Mouse (Mus musculus) embryonic facial prominence, embryonic 14.5 days (tissue): ENCODE results near the gene Msx2. TPM values are rescaled to one million over a fixed set of nuclear protein-coding genes. Genes with fewer than 3 reads are reported as not detected.
A peak's percentile ranks its signal among the peaks of the same experiment; 100 is the strongest.

Source experiments
- ATAC-seq: fragments of 200-750 bp; cut with Nextera tagmentation; 2 replicates; pipeline ENCODE4 v1.8.0; 2017; ENCODE audit warnings: low read depth, moderate number of reproducible peaks, moderate TSS enrichment
- DNase-seq: peaks from one replicate; pipeline ENCODE4 v3.0.0-alpha.2; 2015; ENCODE audit warnings: low spot score
- H3K27ac ChIP-seq: fragments of 300-500 bp; sonication (generic); replicated peaks from 2 replicates; pipeline ENCODE4 v1.5.1; 2014; ENCODE audit warnings: low read depth, mild to moderate bottlenecking, low read length, moderate library complexity
- H3K27me3 ChIP-seq: fragments of 300-500 bp; sonication (generic); replicated peaks from 2 replicates; pipeline ENCODE4 v1.6.1; 2014; ENCODE audit warnings: low read length; ENCODE audit not compliant: control insufficient read depth, insufficient read depth
- H3K36me3 ChIP-seq: fragments of 300-500 bp; sonication (generic); 2 replicates; pipeline ENCODE4 v1.6.1; 2014; ENCODE audit warnings: low read length, mixed read lengths; ENCODE audit not compliant: control insufficient read depth, insufficient read depth
- H3K4me1 ChIP-seq: fragments of 300-500 bp; sonication (generic); 2 replicates; pipeline ENCODE4 v1.6.1; 2014; ENCODE audit warnings: antibody characterized with exemption, low read length; ENCODE audit not compliant: control insufficient read depth, insufficient read depth
- H3K4me2 ChIP-seq: fragments of 300-500 bp; sonication (generic); 2 replicates; pipeline ENCODE4 v1.6.1; 2014; ENCODE audit warnings: low read depth, mild to moderate bottlenecking, low read length, moderate library complexity, mixed read lengths
- H3K4me3 ChIP-seq: fragments of 300-500 bp; sonication (generic); 2 replicates; pipeline ENCODE4 v1.5.1; 2014; ENCODE audit warnings: low read depth, mild to moderate bottlenecking, low read length
- H3K9ac ChIP-seq: fragments of 300-500 bp; sonication (generic); 2 replicates; pipeline ENCODE4 v1.6.1; 2014; ENCODE audit warnings: low read depth, mild to moderate bottlenecking, low read length, moderate library complexity, mixed read lengths
- H3K9me3 ChIP-seq: fragments of 300-500 bp; sonication (generic); 2 replicates; pipeline ENCODE4 v1.6.1; 2016; ENCODE audit warnings: low read length; ENCODE audit not compliant: control insufficient read depth
- WGBS: fragments of 180-500 bp; shearing (Covaris S2); extraction: QIAGEN DNeasy Blood & Tissue Kit; methylation state at CpG from one replicate; pipeline ENCODE4 v1.1.7; 2014; 5-methylcytosine and 5-hydroxymethylcytosine counted together
- polyA plus RNA-seq: library from polyadenylated mRNA; unstranded; fragments of >200 nt; fragmentation: Nextera tagmentation; extraction: Ambion mirVana; gene quantifications from 2 replicates; pipeline ENCODE4 v1.2.1, GENCODE M21; 2014

The Msx2 gene
- polyA plus RNA-seq, 1 experiment from 2014 or later, result 11.5 TPM

DNA sequence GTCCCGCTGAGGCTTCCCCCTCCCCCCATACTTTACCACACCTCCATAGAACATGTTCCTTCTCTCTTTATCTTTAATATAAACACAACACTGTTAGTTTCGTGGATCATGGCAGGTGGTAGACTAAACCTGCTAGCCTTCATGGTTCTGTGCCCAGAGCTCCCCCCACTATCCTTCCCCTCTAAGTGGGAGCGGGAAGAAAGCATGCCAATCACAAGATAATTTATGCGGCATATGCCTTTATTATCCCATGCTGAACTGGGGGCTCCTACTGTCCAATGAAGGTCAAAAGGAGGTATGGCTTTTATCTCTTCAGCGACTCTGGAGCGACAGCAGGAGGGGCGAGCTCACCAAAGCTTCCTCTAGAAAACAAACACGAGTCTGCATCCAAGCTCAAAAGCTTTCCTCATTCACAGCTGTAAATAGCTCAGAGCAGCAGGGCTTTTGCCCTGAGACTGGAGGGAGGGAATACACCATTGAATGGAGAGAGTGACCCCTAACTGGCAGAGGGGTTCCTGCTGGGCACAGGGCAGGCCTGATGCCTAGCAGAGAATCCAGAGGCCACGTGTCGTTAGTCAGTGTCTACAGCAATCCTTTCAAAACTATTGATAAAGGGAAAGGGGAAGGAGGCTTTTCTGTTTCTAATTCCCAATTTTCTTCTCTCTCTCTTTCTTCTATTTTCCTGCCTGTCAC is 28.8 kb upstream of the Msx2 start:
- 29% methylated on average over 10 of the region's 10 CpGs for WGBS

DNA sequence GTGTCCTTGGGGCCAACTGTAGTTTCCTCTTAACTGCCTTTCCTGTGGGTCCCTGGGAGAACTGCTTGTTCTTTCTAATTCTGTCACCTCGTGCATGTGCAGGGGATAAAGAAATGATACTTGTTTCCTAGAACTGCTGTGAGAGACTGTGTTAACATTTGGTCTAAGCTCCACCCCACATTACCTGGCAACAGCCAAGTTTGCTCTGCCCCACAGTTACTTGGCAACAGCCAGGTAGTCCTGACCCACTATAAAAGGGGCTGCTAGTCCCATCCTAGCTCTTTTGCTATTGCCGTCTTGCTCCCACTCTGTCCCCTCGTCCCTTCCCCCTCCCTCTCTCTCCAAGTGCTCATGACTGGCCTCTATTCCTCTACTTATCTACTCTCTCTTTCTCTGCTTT is 28.2 kb upstream of the Msx2 start:
- no peaks in the 10 kb centered on the region for H3K4me1 ChIP-seq
- no peak overlapping the region for H3K4me3 ChIP-seq
- DNase-seq, result no peak
- no peaks in the 10 kb centered on the region for H3K36me3 ChIP-seq
- WGBS, result 45% methylated on average over 3 of the region's 3 CpGs
- H3K27me3 ChIP-seq, result 0 out of 2 replicates have a peak, but pooled peaks cover 2% of the 10 kb centered on the region
- no peak overlapping the region for H3K27ac ChIP-seq
- ATAC-seq, result no peak
- H3K9ac ChIP-seq, result no peak overlapping the region
- H3K4me2 ChIP-seq, result no peak overlapping the region
- H3K9me3 ChIP-seq, result no peaks in the 10 kb centered on the region

More for the DNA sequence above, 28.8 kb upstream of the Msx2 start:
- Histone ChIP-seq H3K27ac (no peak overlapping the region), H3K27me3 (0 out of 2 replicates have a peak, but pooled peaks cover 2% of the 10 kb centered on the region), H3K9me3 (no peaks in the 10 kb centered on the region), H3K4me1 (no peaks in the 10 kb centered on the region), H3K4me2 (no peak overlapping the region), H3K9ac (no peak overlapping the region), H3K4me3 (no peak overlapping the region), H3K36me3 (no peaks in the 10 kb centered on the region)
- DNase-seq (no peak), ATAC-seq (no peak)

DNA sequence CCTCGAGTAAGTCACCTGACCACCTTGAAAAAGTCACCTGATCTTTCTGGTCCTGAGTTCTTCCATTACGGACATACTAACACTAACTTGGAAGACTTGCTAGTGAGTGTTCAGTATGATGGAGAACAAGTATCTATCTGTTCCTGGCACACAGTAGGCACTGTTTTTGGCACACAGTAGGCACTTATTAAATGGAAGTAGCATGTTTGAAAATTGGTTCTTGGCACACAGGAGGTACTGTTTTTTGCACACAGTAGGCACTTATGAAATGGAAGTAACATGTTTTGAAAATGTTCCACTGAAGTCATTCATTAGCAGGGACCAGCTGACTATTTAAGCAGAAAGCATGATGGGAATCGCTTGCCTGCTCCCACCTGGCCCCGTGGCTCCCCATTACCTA is 13.6 kb upstream of the Msx2 start:
- 59% methylated on average over 4 of the region's 4 CpGs for WGBS
- H3K36me3 ChIP-seq, result no peaks in the 10 kb centered on the region
- H3K4me1 ChIP-seq, result no peaks in the 10 kb centered on the region; the same call in 1 of the 2 replicates
- DNase-seq (no peak), ATAC-seq (no peak)
- no peak overlapping the region for H3K4me3 ChIP-seq
- H3K4me2 ChIP-seq, result no peak overlapping the region; the same call in 1 of the 2 replicates
- no peaks in the 10 kb centered on the region for H3K27me3 ChIP-seq
- H3K9me3 ChIP-seq, result no peaks in the 10 kb centered on the region
- H3K27ac ChIP-seq, result no peak overlapping the region
- no peak overlapping the region for H3K9ac ChIP-seq

DNA sequence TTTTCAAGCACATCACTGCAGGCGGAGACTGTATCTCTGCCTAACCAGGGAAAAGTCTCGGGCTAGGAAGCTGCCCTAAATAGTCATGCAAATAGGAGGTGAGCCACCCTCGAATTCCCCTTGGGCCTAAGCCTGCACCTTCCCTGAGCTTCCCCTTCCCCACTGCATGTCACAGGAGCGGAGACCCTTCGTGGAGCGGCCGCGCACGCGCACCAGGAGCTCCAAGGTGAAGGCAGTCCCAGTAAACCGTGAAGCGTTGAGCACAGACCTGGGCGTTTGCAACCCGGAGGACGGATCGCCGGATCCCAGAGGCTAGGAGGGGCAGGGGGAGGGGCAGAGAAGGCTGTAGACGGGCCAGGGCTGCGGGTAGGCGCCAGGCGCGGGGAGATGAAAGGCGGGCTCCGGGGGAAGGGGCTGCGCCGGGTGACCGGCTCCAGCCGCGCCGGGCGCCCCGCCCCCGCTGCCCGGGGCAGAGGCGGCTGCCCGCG is 2.9 kb upstream of the Msx2 start:
- whole genome bisulfite sequencing, result 0% methylated on average over 34 of the region's 37 CpGs
- peak overlapping the region; percentile 89 for H3K4me2 ChIP-seq
- no peaks in the 10 kb centered on the region for H3K36me3 ChIP-seq
- H3K4me1 ChIP-seq, result peaks cover 10% of the 10 kb centered on the region; the same call in 1 of the 2 replicates
- H3K4me3 ChIP-seq, result peak overlapping the region; percentile 50
- H3K9ac ChIP-seq, result peak overlapping the region; percentile 63
- DNase-seq (peak; percentile 72), ATAC-seq (peak; percentile 72)
- 0 out of 2 replicates have a peak overlapping the region, but pooled peaks have one; percentile 18 for H3K27ac ChIP-seq
- H3K9me3 ChIP-seq, result no peaks in the 10 kb centered on the region
- peaks cover 59% of the 10 kb centered on the region for H3K27me3 ChIP-seq

DNA sequence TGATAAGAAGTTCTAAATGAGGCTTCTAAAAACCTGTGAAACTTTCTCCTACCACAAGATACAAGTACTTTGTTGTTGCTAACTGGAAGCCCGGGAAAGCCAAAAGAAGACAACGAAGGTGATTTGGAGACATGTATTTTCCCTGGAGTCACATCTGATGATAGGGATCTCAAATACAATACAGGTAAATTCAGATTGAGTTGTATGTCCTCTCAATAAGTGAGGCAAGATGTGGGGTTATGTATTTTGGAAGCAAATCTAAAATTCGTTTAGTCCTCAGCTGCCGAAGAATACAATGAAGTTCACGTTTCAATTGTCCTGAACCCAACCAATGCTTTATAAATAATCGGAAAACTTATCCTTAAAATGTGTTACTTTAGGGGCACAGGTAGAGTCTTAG is 1.6 kb upstream of the Msx2 start:
- DNase-seq, result no peak
- Histone ChIP-seq H3K9me3 (no peaks in the 10 kb centered on the region), H3K4me2 (0 out of 2 replicates have a peak overlapping the region, but pooled peaks have one; percentile 89), H3K4me3 (no peak overlapping the region), H3K9ac (no peak overlapping the region), H3K36me3 (no peaks in the 10 kb centered on the region), H3K4me1 (peaks cover 10% of the 10 kb centered on the region; the same call in 1 of the 2 replicates), H3K27ac (no peak overlapping the region), H3K27me3 (peaks cover 70% of the 10 kb centered on the region)
- no peak for ATAC-seq
- 27% methylated on average over 6 of the region's 6 CpGs for WGBS

DNA sequence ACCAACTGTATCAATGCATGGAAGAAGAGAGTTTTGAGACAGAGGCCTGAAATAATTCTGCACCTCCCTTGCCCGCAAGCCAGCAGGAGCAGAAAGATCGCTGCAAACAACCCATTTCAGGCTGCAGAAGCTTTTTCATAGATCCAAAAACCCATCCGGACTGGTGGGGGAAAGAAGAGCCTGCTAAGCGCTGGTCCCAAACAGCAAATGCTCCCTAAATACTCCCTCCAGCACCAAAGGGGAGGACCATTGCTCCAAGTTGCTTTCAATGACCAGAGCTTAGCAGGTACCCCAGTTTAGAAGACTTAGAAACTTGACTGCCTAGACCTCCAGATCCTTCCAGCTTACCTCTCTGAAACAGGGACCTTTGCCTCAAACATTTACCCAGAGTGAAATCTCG is 1.1 kb upstream of the Msx2 start:
- H3K36me3 ChIP-seq, result no peaks in the 10 kb centered on the region
- no peak overlapping the region for H3K9ac ChIP-seq
- H3K27me3 ChIP-seq, result peaks cover 75% of the 10 kb centered on the region
- H3K4me3 ChIP-seq, result no peak overlapping the region
- H3K4me2 ChIP-seq, result no peak overlapping the region
- H3K27ac ChIP-seq, result no peak overlapping the region
- H3K4me1 ChIP-seq, result peaks cover 10% of the 10 kb centered on the region; the same call in 1 of the 2 replicates
- ATAC-seq (no peak), DNase-seq (no peak)
- no peaks in the 10 kb centered on the region for H3K9me3 ChIP-seq
- WGBS, result 25% methylated on average over 5 of the region's 5 CpGs

DNA sequence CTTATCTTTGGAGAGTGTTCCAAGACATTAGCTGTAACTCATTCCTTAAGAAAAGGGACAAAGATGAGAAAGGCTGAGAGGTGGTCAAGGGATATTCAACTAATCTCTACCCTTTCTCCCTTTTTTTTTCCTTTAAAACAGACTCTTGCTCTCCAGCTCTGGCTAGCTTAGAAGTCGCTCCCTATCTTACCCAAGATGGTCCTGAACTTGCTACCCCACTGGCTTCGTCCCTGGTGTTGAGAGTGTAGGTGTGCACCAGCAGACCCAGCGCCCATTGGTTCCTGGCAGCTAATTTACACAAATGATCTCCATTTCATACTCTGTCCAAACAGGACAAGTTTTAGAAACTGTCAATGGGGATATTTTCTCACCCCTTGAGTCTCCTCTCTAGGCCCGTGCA is 417 bp upstream of the Msx2 start:
- ATAC-seq (no peak), DNase-seq (no peak)
- H3K9me3 ChIP-seq, result no peaks in the 10 kb centered on the region
- H3K4me1 ChIP-seq, result peaks cover 11% of the 10 kb centered on the region
- H3K4me3 ChIP-seq, result no peak overlapping the region; the same call in 1 of the 2 replicates
- WGBS, result 37% methylated on average over 4 of the region's 4 CpGs
- peaks cover 79% of the 10 kb centered on the region for H3K27me3 ChIP-seq
- 0 out of 2 replicates have a peak overlapping the region, but pooled peaks have one; percentile 88 for H3K4me2 ChIP-seq
- H3K36me3 ChIP-seq, result no peaks in the 10 kb centered on the region
- no peak overlapping the region for H3K27ac ChIP-seq
- no peak overlapping the region for H3K9ac ChIP-seq

DNA sequence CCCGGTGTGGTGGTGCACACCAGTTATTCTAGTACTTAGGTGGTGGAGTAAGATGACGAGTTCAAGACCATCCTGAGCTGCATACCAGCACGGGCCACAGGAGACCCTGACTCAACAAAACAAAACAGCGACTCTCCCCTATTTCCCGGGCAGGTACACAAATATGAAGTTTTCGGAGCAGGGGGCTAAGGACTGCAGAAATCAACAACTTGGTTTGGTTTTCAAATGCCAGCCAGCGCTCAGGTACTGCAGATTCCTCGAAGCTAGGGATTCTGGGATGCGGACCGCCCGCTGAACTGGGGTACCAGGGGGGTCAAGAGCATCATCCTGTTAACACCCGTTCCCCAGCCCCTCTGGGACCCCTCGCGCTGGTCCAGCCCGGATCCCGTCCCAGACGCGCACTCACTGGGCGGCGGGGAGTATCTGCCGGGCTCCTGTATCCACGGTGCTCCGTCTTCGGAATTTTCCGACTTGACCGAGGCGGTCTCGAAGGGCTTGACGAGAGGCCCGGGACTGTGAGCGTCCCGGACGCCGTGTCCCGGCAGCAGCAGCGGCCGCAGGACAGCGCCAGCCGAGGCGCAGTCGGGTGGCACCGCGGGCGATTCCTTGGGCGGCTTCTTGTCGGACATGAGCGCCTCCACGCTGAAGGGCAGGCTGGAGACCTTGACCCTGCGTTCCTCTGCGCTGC is 804 bp downstream of the Msx2 start:
- no peaks in the 10 kb centered on the region for H3K36me3 ChIP-seq
- peak overlapping the region; percentile 76 for H3K9ac ChIP-seq
- peak overlapping the region; percentile 65 for H3K4me3 ChIP-seq
- 2% methylated on average over 45 of the region's 50 CpGs for WGBS
- no peaks in the 10 kb centered on the region for H3K9me3 ChIP-seq
- H3K4me2 ChIP-seq, result peak overlapping the region; percentile 88
- no peak for DNase-seq
- peaks cover 13% of the 10 kb centered on the region for H3K4me1 ChIP-seq
- peaks cover 90% of the 10 kb centered on the region for H3K27me3 ChIP-seq
- H3K27ac ChIP-seq, result peak overlapping the region; percentile 53
- peak; percentile 8; the same call in 1 of the 2 replicates for ATAC-seq
